Mouse (Mus musculus): Measurements from ENCODE around the gene Spats2. TPM values are rescaled to one million over a fixed set of nuclear protein-coding genes. Genes with fewer than 3 reads are reported as not detected.
"Not testable (repeated sequence)": the region's sequence is repeated elsewhere in the genome, so short reads cannot be mapped to it uniquely, and the experiment has no call there.

Gene Spats2
- polyA plus RNA-seq, 1 experiment from 2014 or later: 50.5 TPM

DNA sequence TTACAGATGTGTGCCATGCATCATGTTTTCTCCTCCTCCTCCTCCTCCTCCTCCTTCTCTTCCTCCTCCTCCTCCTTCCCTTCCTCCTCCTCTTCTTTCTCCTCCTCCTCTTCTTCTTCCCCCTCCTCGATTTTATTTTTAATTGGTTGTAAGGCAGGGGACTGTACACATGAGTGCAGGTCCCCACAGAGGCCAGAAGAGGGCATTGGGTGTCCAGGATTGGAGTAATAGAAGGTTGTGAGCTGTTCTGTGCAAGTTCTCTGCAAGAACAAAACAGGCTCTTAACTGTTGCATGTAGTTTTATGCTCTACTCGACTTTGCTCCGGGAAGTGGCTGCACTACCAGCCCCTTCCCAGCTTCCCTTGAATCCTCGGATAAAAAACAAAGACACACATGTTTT is 114.4 kb downstream of the Spats2 start:
- peaks cover 44% of the 10 kb centered on the region for H3K36me3 ChIP-seq
- 70% methylated on average over 4 of the region's 4 CpGs for WGBS
- no peaks in the 10 kb centered on the region for H3K9me3 ChIP-seq
- H3K27ac ChIP-seq: no peak overlapping the region
- H3K4me1 ChIP-seq: no peaks in the 10 kb centered on the region; the same call in 1 of the 2 replicates
- H3K4me3 ChIP-seq: no peak overlapping the region
- H3K27me3 ChIP-seq: peaks cover 4% of the 10 kb centered on the region; the same call in 1 of the 2 replicates
- no peak overlapping the region for H3K4me2 ChIP-seq (replicated peaks)
- no peak for ATAC-seq (ENCODE audit: low FRiP score, low read depth)
- H3K9ac ChIP-seq: no peak overlapping the region

DNA sequence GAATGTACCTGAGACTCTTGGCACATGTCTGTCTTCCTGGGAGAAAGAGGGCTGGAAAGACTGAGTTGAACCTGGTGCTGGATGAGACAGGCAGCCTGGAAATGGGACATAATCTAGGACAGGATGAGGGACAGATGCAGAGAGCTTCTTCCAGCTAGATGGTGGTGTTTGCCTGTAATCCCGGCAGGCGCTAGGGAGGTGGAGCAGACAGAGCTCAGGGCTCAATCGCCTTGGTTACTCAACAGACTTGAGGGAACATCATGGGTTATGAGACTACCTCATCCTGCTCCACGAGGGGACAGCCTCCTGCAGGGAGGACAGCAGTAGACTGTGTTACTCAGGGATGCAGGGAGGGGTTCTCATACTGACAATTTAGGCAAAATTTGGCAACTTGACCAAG is 115.5 kb downstream of the Spats2 start:
- no peaks in the 10 kb centered on the region for H3K27me3 ChIP-seq
- H3K9ac ChIP-seq: no peak overlapping the region
- H3K4me2 ChIP-seq (replicated peaks): no peak overlapping the region
- no peak overlapping the region for H3K27ac ChIP-seq
- ATAC-seq (ENCODE audit: low FRiP score, low read depth): no peak
- no peaks in the 10 kb centered on the region for H3K9me3 ChIP-seq
- WGBS: 72% methylated on average over 4 of the region's 4 CpGs
- no peak overlapping the region for H3K4me3 ChIP-seq
- no peaks in the 10 kb centered on the region; the same call in 1 of the 2 replicates for H3K4me1 ChIP-seq
- peaks cover 56% of the 10 kb centered on the region for H3K36me3 ChIP-seq

DNA sequence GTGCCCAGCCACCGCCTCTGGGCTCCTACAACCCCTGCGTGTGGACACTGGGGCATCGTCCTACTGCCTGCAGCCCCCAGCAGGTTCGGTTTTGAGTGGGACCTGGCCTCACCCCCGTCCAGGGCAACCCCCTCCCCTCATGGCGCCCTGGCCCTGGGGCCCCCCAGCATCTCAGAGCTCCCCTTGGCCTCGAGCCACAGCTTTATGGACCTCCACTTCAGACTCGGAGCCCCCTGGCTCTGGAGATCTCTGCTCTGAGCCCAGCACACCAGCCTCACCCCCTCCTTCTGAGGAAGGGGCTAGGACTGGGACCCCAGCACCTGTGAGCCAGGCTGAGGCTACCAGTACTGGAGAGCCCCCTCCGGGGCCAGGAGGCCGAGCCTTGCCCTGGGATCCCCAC is 116.3 kb downstream of the Spats2 start:
- Histone ChIP-seq H3K9me3 (no peaks in the 10 kb centered on the region), H3K4me2 (replicated peaks) (no peak overlapping the region), H3K27ac (no peak overlapping the region), H3K27me3 (no peaks in the 10 kb centered on the region), H3K4me1 (no peaks in the 10 kb centered on the region; the same call in 1 of the 2 replicates), H3K36me3 (peaks cover 64% of the 10 kb centered on the region), H3K4me3 (no peak overlapping the region), H3K9ac (no peak overlapping the region)
- peak; percentile 36; the same call in 1 of the 2 replicates for ATAC-seq (ENCODE audit: low FRiP score, low read depth)
- WGBS: 81% methylated on average over 10 of the region's 10 CpGs

DNA sequence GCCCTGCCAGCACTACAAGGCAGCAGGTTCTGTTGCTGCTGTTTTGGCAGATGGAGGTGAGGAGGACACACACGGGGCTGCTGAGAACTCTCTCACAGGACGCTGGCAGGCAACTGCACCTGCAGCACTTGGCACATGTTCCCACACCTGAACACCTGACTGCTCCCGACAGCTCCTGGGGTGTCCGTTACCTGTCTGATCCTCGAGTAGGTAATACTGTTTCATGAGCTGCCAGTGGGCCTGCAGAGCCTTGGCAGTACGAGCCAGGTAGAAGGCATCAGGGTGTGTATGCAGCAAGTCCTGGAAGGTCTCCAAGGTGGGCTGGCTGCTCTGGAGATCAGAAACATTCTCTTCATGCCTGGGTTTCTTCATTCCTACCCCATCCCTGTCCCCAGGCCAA is 121.0 kb downstream of the Spats2 start:
- H3K4me3 ChIP-seq; H3K9me3 ChIP-seq; H3K4me2 ChIP-seq (replicated peaks); H3K4me1 ChIP-seq; ATAC-seq (ENCODE audit: low FRiP score, low read depth); H3K9ac ChIP-seq; H3K27me3 ChIP-seq; H3K27ac ChIP-seq: not testable (repeated sequence)
- peaks cover 82% of the 10 kb centered on the region for H3K36me3 ChIP-seq
- WGBS: 92% methylated on average over 6 of the region's 6 CpGs

DNA sequence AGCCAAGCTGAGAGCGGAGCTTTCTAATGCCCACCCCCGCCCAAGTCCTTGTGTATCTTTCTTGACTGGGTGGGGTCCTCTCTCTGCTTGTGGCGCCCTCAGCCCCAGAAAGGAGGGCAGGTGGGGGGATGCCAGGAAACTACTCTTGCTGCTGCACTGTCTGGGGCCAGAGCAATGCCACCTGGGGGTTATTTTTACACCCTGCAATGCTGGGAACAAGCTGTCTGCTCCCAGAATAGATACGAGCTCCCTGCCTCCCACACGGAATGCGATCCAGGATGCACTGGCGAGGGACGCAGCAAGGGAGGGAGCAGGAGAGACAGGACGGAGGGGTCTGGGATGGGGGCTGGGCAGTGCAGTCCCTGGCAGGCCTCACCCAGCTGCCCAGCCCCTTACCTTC is 123.3 kb downstream of the Spats2 start:
- Histone ChIP-seq H3K9ac (no peak overlapping the region), H3K27ac (no peak overlapping the region), H3K4me3 (no peak overlapping the region), H3K36me3 (peaks cover 62% of the 10 kb centered on the region), H3K27me3 (no peaks in the 10 kb centered on the region), H3K4me1 (peaks cover 17% of the 10 kb centered on the region; the same call in 1 of the 2 replicates), H3K9me3 (no peaks in the 10 kb centered on the region), H3K4me2 (replicated peaks) (no peak overlapping the region)
- ATAC-seq (ENCODE audit: low FRiP score, low read depth): no peak
- WGBS: 90% methylated on average over 9 of the region's 9 CpGs

DNA sequence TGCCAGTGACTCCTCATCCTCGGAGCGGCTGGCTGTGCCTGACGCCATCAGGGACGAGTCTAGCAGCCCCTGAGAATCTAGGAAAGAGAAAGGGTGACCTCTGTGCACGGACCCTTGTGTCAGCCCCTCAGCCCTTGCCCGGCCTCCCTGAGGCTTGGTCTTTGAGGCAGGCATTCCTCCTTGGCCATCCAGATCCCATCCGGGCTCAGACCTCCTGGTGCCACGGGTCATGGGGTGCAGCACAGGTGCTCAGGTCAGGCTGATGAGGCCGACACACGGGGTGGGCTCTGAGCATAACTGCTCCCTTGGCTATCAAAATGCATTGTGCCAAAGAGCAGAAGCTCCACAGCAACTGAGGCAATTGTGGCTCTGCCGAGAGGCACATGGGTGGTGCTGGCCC is 124.2 kb downstream of the Spats2 start:
- H3K4me2 ChIP-seq (replicated peaks): peak overlapping the region; percentile 84; the same call in 1 of the 2 replicates
- H3K36me3 ChIP-seq: peaks cover 53% of the 10 kb centered on the region
- no peak for ATAC-seq (ENCODE audit: low FRiP score, low read depth)
- H3K4me1 ChIP-seq: peaks cover 17% of the 10 kb centered on the region; the same call in 1 of the 2 replicates
- 93% methylated on average over 11 of the region's 11 CpGs for WGBS
- no peaks in the 10 kb centered on the region for H3K27me3 ChIP-seq
- H3K9ac ChIP-seq: 0 out of 2 replicates have a peak overlapping the region, but pooled peaks have one; percentile 3
- H3K4me3 ChIP-seq: no peak overlapping the region
- H3K27ac ChIP-seq: no peak overlapping the region
- no peaks in the 10 kb centered on the region for H3K9me3 ChIP-seq

DNA sequence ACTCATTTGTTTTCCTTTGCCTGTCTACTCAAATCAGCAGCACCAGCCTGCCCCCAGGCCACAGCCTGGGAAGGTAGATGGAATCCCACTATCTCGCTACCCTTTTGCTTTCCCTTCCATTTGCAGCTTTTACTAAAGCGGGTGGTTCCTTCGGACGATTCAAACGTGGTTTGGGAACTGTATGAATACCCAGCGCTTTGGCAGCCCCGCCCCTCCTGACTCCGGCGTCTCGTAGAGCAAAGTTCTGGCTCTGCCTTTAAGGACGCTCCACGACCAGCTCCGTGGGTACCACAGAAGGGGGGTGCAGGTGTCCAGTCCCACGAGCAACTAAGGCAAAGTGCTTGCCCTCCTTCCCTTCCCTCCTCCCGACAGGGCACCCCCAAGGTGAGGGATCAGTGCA is 125.4 kb downstream of the Spats2 start:
- H3K9ac ChIP-seq: peak overlapping the region; percentile 67
- peak overlapping the region; percentile 84 for H3K4me2 ChIP-seq (replicated peaks)
- peak overlapping the region; percentile 28; the same call in 1 of the 2 replicates for H3K27ac ChIP-seq
- H3K27me3 ChIP-seq, H3K9me3 ChIP-seq: not testable (repeated sequence)
- ATAC-seq (ENCODE audit: low FRiP score, low read depth): 0 out of 2 replicates have a peak, but pooled peaks have one; percentile 2
- peaks cover 17% of the 10 kb centered on the region; the same call in 1 of the 2 replicates for H3K4me1 ChIP-seq
- H3K36me3 ChIP-seq: peaks cover 41% of the 10 kb centered on the region
- 1% methylated on average over 14 of the region's 15 CpGs for WGBS
- H3K4me3 ChIP-seq: peak overlapping the region; percentile 59

DNA sequence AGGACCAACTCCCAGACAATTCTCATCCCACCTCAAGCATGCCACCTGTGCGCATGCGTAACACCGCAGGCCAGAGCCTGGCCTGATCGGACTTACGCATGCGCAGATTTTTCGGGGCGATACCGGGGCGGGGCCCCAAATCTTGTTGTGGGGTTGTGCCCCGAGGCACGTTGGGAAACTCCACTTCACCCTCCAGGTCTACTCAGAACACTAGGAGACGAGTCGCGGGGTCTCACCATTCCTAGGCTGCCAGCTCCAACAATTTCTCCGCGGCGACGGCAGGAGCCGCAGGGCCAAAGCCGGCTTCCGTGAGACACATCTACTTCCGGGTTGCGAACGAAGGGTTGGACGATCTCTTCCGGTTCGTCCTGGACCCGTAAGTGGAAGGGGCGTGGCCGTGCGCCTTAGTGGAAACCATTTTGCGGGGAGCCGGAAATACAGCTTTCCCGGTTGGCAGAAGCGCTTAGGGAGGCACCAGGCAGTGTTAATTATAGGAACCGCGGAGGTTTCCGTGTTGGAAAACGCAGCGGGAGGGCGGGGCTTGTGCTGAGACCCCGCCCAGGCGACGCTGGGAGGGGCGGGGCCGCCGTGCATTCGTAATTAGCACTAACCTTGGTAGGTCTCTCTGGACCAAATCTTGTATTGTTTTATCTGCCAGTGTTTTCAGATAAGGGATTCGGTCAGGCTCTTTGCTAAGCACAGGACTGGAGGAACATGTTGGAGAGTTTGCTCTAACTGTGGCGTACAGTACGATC is 126.1 kb downstream of the Spats2 start, which contains the start of gene Mcrs1:
Mcrs1 (minus strand) TSS at position 336 of the 755 bp plus-strand sequence.
- H3K4me2 ChIP-seq (replicated peaks): peak within 1 kb of the TSS; percentile 84
- peaks cover 34% of the 10 kb centered on the region for H3K36me3 ChIP-seq
- no peaks in the 10 kb centered on the region for H3K9me3 ChIP-seq
- peaks cover 17% of the 10 kb centered on the region; the same call in 1 of the 2 replicates for H3K4me1 ChIP-seq
- H3K27me3 ChIP-seq: no peaks in the 10 kb centered on the region
- peak within 1 kb of the TSS; percentile 72 for H3K9ac ChIP-seq
- peak within 1 kb of the TSS; percentile 97 for H3K27ac ChIP-seq
- under 1% methylated on average over 52 of the region's 52 CpGs for WGBS
- peak within 1 kb of the TSS; percentile 59 for H3K4me3 ChIP-seq
- ATAC-seq (ENCODE audit: low FRiP score, low read depth): peak; percentile 95

DNA sequence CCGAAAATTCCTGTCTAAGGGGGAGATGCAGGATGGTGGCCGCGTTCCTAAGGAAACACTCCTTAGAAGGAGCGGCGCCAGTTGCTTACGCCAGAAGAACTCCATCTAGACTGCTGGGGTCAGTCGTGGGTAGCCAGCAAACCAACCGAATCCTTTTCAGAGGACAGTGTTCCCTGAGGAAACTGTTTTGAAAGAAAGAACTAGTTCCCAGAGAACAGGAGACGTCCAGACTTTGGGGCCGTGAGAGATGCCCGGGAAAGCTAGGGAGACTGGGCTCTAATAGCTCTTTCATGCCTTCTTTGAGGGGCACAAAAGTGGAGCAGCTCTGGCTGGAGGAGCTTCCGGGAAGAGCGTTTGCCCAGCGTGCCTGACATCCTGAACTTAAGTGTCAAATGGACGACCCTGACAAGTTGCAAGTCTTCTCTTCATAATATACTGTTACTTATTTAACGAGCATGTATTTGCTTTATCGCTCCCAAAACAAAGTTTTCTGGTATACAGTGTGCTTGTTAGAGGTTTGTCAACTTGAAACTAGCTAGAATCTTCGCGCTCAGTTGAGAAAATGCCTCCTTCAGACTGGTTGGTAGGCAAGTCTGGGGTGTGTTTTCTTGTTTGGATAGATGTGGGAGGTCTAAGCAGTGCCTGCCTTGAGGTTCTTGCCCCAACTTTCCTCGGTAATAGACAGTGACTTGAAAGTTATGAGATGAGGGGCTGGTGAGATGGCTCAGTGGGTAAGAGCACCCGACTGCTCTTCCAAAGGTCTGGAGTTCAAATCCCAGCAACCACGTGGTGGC is 126.9 kb downstream of the Spats2 start:
- Histone ChIP-seq H3K4me3 (peak overlapping the region; percentile 59), H3K36me3 (peaks cover 26% of the 10 kb centered on the region), H3K9me3 (no peaks in the 10 kb centered on the region), H3K27ac (peak overlapping the region; percentile 97), H3K4me1 (peaks cover 17% of the 10 kb centered on the region; the same call in 1 of the 2 replicates), H3K9ac (peak overlapping the region; percentile 72), H3K27me3 (no peaks in the 10 kb centered on the region), H3K4me2 (replicated peaks) (peak overlapping the region; percentile 84)
- whole genome bisulfite sequencing: 3% methylated on average over 22 of the region's 22 CpGs
- peak; percentile 33 for ATAC-seq (ENCODE audit: low FRiP score, low read depth)

DNA sequence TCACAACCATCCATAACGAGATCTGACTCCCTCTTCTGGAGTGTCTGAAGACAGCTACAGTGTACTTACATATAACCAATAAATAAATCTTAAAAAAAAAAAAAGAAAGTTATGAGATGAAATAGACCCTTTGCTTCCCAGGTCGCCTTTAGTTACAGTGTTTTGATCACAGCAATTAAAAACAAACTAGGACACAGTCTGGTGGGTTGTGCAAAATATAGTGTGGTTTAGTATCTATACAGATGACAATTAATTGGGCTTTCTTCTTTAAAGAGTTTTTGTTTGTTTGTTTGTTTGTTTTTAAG is 127.4 kb downstream of the Spats2 start:
- H3K4me3 ChIP-seq: peak overlapping the region; percentile 59; the same call in 1 of the 2 replicates
- not testable (repeated sequence) for ATAC-seq (ENCODE audit: low FRiP score, low read depth)

DNA sequence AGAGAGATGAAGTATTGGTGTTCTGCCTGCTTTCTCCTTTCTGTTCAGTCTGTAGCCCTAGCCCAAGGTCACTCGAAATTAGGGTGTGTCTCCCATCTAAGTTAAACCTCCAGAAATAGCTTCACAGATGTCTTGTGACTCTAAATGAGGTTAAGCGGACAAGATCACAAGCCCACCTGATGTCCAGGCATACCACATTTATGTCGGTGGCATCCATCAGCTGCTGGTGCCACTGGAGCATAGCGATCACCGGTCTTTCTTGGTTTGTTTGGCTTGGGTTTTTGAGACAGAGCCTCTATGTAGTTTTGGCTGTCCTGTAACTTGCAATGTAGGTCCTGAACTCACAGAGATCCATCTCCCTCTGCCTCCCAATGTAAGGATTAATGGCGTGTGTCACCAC is 128.1 kb downstream of the Spats2 start:
- H3K4me1 ChIP-seq: peaks cover 17% of the 10 kb centered on the region; the same call in 1 of the 2 replicates
- no peak overlapping the region for H3K27ac ChIP-seq
- H3K9ac ChIP-seq: no peak overlapping the region
- no peak overlapping the region for H3K4me3 ChIP-seq
- WGBS: 95% methylated on average over 6 of the region's 6 CpGs
- no peaks in the 10 kb centered on the region for H3K9me3 ChIP-seq
- H3K27me3 ChIP-seq: no peaks in the 10 kb centered on the region
- H3K36me3 ChIP-seq: peaks cover 14% of the 10 kb centered on the region
- no peak overlapping the region for H3K4me2 ChIP-seq (replicated peaks)
- no peak for ATAC-seq (ENCODE audit: low FRiP score, low read depth)

More for the DNA sequence above, 127.4 kb downstream of the Spats2 start:
- not testable (repeated sequence) for H3K27ac ChIP-seq, H3K27me3 ChIP-seq, H3K9me3 ChIP-seq, H3K9ac ChIP-seq
- WGBS: 35% methylated on average over 2 of the region's 2 CpGs
- peaks cover 17% of the 10 kb centered on the region; the same call in 1 of the 2 replicates for H3K4me1 ChIP-seq
- peak overlapping the region; percentile 84 for H3K4me2 ChIP-seq (replicated peaks)
- peaks cover 21% of the 10 kb centered on the region for H3K36me3 ChIP-seq

DNA sequence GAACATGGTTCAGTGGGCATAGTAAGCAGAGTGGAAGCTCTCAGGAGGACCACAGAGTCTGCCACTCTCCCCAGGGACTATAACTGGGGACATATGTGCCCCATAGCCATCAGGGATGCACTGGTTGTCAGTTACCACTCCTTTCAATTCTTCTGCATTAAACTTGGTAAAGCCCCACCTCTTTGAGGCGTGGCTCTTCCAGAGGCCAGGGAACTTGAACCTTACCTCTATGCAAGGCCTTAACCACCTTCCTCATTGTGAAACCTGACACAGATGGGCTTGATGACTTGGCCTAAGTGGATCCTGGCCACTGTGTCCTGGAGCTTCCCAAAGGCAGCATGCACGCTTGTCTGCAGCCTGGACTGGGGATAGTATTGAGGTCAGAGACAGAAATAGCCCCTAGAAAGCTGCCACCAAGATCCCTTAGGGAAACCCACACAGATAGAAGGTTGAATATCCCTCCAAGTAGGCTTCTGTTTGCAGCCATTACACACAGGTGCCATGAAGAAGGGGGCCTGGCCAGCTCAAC is 128.8 kb downstream of the Spats2 start:
- Histone ChIP-seq H3K9ac (no peak overlapping the region), H3K9me3 (no peaks in the 10 kb centered on the region), H3K27ac (no peak overlapping the region), H3K36me3 (peaks cover 8% of the 10 kb centered on the region), H3K4me3 (no peak overlapping the region), H3K27me3 (no peaks in the 10 kb centered on the region), H3K4me1 (peaks cover 17% of the 10 kb centered on the region), H3K4me2 (replicated peaks) (no peak overlapping the region)
- WGBS: 89% methylated on average over 2 of the region's 2 CpGs
- no peak for ATAC-seq (ENCODE audit: low FRiP score, low read depth)

Measured in limb, embryonic 13.5 days (tissue).